Mouse (Mus musculus): ENCODE measurements around the gene Gm49395.

The Gm49395 gene

DNA sequence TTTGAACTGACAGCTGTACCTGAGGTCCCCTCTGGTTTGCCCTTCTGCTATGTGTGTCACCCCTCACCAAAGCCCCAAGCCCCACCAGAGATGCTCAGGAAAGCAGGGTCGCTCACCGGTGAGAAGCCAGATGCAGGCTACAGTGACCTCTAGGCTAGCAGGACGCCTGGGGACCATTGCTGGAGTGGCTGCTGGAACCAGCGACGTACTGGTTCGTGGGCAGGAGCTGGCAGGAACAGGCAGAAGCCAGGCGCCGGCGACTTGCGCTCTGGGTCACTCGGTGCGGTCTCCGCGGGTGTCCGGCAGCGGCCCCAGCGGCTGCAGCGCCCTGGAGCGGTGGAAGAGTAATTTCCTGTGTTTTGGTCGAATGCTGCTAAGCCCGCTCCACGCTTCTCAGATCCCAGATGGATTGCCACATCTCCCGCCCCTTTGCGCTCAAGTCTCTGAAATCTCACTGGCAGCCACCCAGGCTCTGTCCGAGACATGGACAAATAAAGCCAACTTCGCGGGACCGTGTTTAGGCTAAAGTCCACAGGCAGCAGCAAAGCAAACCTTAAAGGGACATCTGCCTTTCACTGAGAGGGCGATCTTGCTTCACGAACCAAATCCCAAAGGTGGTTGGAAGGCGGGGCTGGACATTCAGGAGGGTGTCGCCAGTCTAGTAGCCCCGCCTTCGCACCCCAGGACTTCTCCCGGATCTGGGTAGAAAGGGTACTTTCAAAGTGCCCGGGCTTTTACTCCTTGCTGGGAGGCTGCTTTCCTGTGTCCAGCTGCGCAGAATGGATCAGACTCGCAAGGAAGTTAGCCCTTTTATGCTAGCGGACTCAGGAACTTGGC lies at the start of gene Gm49395, which contains the start of gene Itga1:
TSS of gene Gm49395 (minus strand) at position 567 of the 837 bp plus-strand sequence.
TSS of gene Itga1 (minus strand) at position 610 of the 837 bp plus-strand sequence.
- peak; percentile 88 to 90 for DNase-seq

GRCm38 (mm10) chr13:115150602-115151001 lies 48.9 kb upstream of the Gm49395 start:
- peak in 1 of 2 experiments; percentile 18 for DNase-seq

DNA sequence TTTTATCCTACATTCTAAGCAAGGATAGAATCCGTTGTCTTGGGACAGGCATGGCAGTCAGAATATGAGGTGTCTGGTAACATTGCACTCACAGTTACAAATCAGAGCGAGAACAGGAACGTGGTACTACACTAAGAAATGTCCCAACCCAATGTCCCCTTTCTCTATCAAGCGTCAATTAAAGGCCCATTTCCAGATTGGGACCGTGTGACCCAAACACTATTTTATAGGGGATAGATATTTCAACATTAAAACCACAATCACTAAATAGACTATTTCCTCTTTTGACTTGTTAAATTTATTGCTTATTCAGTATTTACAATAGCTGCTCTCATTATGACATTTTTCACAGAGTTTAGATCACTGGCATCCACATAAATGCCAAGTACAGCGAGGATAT lies 48.1 kb upstream of the Gm49395 start:
- no peak for DNase-seq

GRCm38 (mm10) chr13:115143575-115143974 lies 41.9 kb upstream of the Gm49395 start:
- no peak for DNase-seq

- no peak for DNase-seq
These were observed 40.3 kb upstream of the Gm49395 start for GRCm38 (mm10) chr13:115142066-115142465.

DNA sequence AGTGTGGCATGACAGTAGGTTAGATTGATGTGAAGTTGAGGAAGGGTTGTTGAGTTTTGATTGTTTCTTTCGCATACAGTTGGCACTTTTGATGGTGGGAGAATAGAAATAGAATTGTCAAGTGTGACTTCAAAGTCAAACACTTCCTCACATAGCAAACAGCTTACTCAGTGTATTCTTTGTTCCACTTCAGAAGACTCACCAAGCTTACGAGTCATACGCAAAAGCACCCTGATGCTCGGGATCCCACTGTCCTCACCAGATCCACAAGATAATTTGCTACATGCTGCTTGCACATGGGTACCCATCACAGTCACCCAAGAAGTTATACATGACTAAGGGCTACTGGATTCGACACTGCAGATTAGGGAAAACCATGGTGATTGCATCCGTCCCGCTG lies 36.8 kb upstream of the Gm49395 start:
- DNase-seq, result no peak

DNA sequence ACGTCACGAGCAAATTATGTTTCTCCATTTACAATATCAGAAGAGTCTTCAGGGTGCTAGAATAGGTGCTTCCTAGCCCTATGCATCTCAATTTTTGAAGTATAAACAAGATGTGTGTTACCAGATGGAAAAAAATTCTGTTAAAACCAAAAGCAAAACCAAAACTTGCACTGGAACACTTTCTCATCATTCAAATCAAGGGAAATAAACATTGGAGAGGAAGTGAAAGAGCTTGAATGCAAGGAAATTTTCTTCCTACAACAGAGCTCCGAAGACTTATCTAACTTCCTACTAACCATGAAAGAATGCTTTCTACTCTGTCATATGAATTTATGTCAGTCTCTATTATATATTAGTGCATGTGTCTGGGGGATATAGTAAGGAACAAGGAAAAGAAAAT lies 35.0 kb upstream of the Gm49395 start:
- no peak for DNase-seq

- peak in 1 of 2 experiments; percentile 8 for DNase-seq
These were observed 30.7 kb upstream of the Gm49395 start for GRCm38 (mm10) chr13:115132435-115132834.

DNA sequence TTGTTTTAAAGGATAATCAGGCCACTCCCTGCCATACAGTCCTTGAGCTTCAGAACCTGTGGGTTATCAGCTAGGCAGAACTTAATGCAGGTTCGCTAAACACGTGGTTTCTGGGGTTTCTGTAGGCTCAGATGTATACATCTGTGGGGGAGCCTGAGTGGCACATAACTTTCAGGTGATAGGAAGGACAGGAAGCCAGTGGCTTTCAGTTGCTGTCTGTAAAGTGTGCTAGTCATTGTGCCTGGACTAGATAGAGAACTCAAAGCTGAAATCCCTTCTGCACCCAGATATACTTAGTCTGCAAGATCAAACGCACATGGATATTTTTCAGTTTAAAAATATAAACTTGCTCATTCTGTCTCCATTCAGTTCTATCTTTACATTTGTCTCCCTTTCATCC lies 29.7 kb upstream of the Gm49395 start:
- no peak for DNase-seq

DNA sequence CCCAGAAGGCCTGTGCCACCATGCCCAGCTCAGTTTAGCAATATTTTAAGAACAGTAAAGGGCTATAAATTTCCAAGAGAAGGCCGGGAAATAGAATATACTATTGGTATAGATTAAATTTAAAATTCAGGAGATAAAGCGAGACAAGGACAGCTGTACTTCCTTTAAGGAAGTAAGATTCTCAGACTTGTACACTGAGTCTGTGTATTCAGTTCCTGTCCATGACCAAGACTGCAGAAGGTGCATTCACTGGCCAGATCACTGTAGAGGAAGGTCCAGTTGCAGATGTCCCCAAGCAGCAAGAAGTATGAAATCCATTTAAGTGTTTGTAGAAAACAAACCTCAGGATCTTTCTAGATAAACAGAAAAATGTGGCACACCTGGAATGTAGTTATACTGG lies 28.3 kb upstream of the Gm49395 start:
- DNase-seq, result no peak

DNA sequence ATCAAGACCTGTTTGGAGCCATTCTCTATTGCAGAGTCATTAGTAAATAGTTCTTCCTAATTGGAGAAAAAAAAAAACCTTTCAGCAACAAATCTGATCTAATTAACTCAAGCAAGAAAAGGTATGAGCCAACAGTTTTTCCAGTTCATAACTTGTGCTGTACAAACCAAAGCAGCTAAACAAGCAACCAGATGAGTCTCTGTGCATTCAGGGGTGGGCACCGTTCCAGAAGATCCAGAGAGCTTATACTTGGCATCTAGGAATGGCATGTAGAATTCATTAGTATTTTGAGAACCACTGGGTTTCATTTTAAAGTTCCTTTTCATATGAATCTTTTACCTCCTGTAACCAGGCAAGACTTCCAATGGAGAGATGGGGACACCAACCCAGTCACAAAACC lies 26.1 kb upstream of the Gm49395 start:
- DNase-seq, result no peak

DNA sequence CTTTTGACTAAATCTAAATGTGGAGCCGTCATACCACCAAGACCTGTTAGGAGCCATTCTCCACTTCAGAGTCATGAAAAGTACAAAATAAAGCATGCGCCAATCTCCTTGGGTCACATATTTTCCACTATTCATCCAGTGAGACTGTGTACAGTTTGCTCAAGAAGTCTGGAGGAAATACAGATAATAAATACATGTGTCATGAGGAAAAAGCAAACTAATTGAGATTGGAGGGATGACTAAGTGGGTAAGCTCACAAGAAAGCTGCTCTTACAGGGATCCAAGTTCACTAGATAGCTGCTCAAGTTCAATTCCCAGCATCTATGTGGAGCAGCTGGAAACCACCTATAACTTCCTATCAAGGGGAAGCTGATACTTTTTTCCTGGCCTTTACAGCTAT lies 24.8 kb upstream of the Gm49395 start:
- DNase-seq, result no peak

DNA sequence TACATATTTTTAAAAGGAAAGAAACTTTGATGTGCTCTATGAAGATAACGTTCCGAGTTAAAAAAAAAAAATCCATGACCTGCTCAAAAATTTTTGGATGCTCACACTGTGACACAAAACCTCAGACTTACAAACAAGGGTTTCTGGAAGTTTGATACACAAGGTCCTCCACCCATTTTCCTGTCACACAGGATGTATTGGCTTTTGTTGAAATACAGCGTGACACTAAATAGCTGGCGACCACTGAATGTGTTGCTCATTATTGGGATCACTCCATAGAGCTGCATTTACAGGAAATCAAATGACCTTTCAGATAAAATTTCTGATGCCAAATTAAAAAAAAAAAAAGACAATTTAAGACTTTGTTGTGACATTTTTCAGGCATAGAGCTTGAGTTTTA lies 23.4 kb upstream of the Gm49395 start:
- peak in 1 of 2 experiments; percentile 12 for DNase-seq

DNA sequence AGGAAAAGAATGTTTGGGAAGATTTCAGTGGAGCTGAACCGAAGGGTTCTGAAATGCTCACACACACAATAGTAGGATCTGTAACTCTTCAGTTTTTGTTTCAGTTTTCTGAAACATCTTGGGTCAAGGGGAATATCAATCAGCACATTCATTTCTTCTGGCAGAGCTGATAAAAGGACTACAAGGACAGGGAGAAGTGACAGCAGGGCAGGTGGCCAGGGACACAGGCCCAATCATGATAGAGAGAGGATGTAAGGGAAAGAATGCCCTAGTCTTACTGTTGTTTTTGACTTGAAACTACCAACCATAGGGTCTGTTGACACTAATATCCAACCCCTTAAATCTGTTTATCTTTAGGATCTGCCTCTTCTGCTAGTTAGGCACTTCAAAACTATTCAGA lies 22.8 kb upstream of the Gm49395 start:
- no peak for DNase-seq

DNA sequence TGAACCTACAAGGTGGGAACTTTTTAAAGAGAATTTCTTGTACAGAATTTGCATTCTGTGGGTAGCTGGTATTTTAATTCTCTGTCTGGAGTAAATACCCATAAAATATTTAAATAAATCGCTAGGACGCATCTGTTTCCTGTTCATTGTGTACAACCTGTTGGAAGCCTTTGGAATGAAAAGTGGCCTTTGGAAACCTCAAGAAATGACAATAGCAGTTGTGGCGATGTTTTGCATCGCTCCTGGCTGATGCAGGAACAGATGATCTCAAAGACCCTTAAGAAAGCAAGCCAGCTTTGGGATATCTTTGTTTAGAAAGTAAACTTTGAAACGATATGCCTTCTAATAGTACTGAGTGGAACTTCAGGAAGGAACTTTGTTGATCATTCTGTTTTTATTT lies 17.0 kb upstream of the Gm49395 start:
- no peak for DNase-seq

- no peak for DNase-seq
These were observed 16.5 kb upstream of the Gm49395 start for GRCm38 (mm10) chr13:115118195-115118594.

GRCm38 (mm10) chr13:115116930-115117621 lies 15.4 kb upstream of the Gm49395 start:
- DNase-seq, result no peak

DNA sequence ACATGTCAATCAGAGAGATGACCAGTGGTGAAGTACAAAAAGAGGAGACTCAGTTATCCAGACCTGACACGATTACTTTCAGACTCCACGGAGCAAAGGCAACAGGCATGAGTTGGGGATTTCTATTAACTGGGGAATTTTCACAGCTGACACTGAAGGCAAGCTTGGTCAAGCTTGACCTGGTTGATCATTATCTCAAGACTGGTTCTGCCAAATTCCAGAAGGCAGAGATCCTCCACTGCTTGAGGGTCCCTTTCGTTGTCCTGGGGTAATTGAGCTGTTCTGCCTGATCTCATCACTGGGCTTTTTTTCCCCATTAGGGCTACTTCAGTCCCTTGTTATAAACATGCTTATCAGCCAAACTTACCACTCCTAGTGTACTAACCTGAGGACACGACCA lies 7.9 kb upstream of the Gm49395 start:
- DNase-seq, result no peak

GRCm38 (mm10) chr13:115107436-115107835 lies 5.7 kb upstream of the Gm49395 start:
- no peak for DNase-seq

DNA sequence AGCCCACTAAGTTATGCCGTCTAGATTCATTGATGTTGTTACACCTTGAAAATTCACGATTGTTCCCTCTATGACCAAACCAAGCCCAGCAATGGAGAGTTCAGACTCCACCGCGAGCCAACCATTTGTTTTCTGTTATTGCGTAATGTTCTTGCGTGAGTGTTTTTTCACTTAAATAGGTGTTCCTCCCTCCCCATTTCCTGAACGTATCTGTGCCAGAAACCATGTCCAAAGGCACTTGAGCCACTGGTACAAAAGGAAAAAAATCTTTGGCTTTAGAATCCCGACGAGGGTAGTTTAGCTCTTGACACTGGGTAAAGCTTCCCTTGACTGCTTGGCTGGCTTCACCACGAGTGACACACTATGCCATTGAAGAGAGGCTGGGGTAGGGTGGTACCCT lies 4.5 kb upstream of the Gm49395 start:
- peak; percentile 55 to 67 for DNase-seq

DNA sequence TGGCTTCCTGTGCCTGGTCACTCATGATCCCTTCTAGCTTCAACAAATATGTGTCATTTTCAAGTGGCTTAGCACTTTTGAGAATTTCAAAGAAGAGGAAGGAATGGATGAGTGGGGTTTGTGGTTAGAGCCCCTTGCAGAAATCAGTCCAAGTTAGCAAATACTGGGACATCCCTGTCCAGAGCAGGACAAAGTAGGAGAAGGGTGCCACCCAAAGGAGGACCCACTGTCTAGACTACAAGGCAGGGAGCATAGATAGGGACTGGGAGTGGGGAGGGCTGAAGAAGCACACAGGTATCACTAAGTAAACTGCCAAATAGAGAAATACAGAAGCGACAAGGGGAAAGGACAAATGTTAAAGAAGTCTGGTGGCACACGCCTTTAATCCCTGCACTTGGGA lies 1.0 kb upstream of the Gm49395 start:
- DNase-seq, result no peak

- DNase-seq, result no peak
These were observed 1.1 kb downstream of the Gm49395 start for GRCm38 (mm10) chr13:115100381-115101177.

- DNase-seq, result no peak
These were observed 2.3 kb downstream of the Gm49395 start for GRCm38 (mm10) chr13:115099381-115099780.

All from lung, adult 18-20 months (tissue).